Mouse (Mus musculus) right cerebral cortex, adult 2 months (tissue): ENCODE data around the gene Skint3.
"Not testable (repeated sequence)": the region's sequence is repeated elsewhere in the genome, so short reads cannot be mapped to it uniquely, and the experiment has no call there.

Experiments
- DNase-seq, 2 experiments: peaks; one replicate each; pipeline ENCODE4 v3.0.0; 2021 to 2022; ENCODE audit warnings: low spot score in 2 of 2

Gene Skint3

GRCm38 (mm10) chr4:112231945-112232344 is at the start of gene Skint3:
Skint3 (plus strand) TSS chr4:112232245.
- no peak for DNase-seq

- DNase-seq = no peak
These were observed 11.4 kb downstream of the Skint3 start for GRCm38 (mm10) chr4:112243416-112243815.

GRCm38 (mm10) chr4:112243951-112244350 is 11.9 kb downstream of the Skint3 start:
- no peak for DNase-seq

- no peak for DNase-seq
These were observed 24.0 kb downstream of the Skint3 start for GRCm38 (mm10) chr4:112256022-112256421.

GRCm38 (mm10) chr4:112287178-112287974 is 55.3 kb downstream of the Skint3 start:
- no peak for DNase-seq

- DNase-seq = no peak
These were observed 56.4 kb downstream of the Skint3 start for GRCm38 (mm10) chr4:112288396-112288795.

- DNase-seq = no peak
These were observed 70.3 kb downstream of the Skint3 start for GRCm38 (mm10) chr4:112302305-112302704.

- DNase-seq = no peak
These were observed 70.9 kb downstream of the Skint3 start for GRCm38 (mm10) chr4:112302855-112303509.

GRCm38 (mm10) chr4:112349111-112349510 is 117.1 kb downstream of the Skint3 start:
- DNase-seq = not testable (repeated sequence)
